Mouse (Mus musculus): ENCODE measurements around the gene Frmpd2. TPM values are rescaled to one million over a fixed set of nuclear protein-coding genes. Genes with fewer than 3 reads are reported as not detected.
"Not testable (repeated sequence)": the region's sequence is repeated elsewhere in the genome, so short reads cannot be mapped to it uniquely, and the experiment has no call there.

Frmpd2 gene
- total RNA-seq (2021), result under 1 TPM; 0.21 to 0.32 TPM

- no peak for DNase-seq
Observed at GRCm38 (mm10) chr14:33471331-33471730, at the start of gene Frmpd2. Gene Frmpd2 (plus strand): TSS chr14:33471696.

- no peak for DNase-seq
Observed at GRCm38 (mm10) chr14:33423003-33423402, 48.5 kb upstream of the Frmpd2 start.

- no peak for DNase-seq
Observed at GRCm38 (mm10) chr14:33424124-33424523, 47.4 kb upstream of the Frmpd2 start.

- DNase-seq, result not testable (repeated sequence)
Observed at GRCm38 (mm10) chr14:33432485-33432884, 39.0 kb upstream of the Frmpd2 start.

GRCm38 (mm10) chr14:33443780-33444179 lies 27.7 kb upstream of the Frmpd2 start:
- no peak for DNase-seq

- DNase-seq, result no peak
Observed at GRCm38 (mm10) chr14:33445962-33446361, 25.5 kb upstream of the Frmpd2 start.

- no peak for DNase-seq
Observed at GRCm38 (mm10) chr14:33446561-33447023, 24.9 kb upstream of the Frmpd2 start.

GRCm38 (mm10) chr14:33447027-33447569 lies 24.4 kb upstream of the Frmpd2 start, which contains the start of gene Mapk8:
Gene Mapk8 (minus strand): TSS chr14:33447158.
- DNase-seq, result peak; percentile 99

- no peak for DNase-seq
Observed at GRCm38 (mm10) chr14:33448276-33448675, 23.2 kb upstream of the Frmpd2 start.

- no peak for DNase-seq
Observed at GRCm38 (mm10) chr14:33449296-33449840, 22.1 kb upstream of the Frmpd2 start.

GRCm38 (mm10) chr14:33450331-33450730 lies 21.2 kb upstream of the Frmpd2 start:
- DNase-seq, result no peak

GRCm38 (mm10) chr14:33463658-33464057 lies 7.8 kb upstream of the Frmpd2 start:
- no peak for DNase-seq

GRCm38 (mm10) chr14:33467766-33468165 lies 3.7 kb upstream of the Frmpd2 start:
- no peak for DNase-seq

GRCm38 (mm10) chr14:33474461-33474860 lies 3.0 kb downstream of the Frmpd2 start:
- DNase-seq, result no peak

GRCm38 (mm10) chr14:33476094-33476760 lies 4.7 kb downstream of the Frmpd2 start:
- DNase-seq, result no peak

GRCm38 (mm10) chr14:33481991-33482390 lies 10.5 kb downstream of the Frmpd2 start:
- DNase-seq, result no peak

- no peak for DNase-seq
Observed at GRCm38 (mm10) chr14:33487805-33488550, 16.5 kb downstream of the Frmpd2 start.

GRCm38 (mm10) chr14:33495226-33495625 lies 23.7 kb downstream of the Frmpd2 start:
- DNase-seq, result no peak

- peak; percentile 24 for DNase-seq
Observed at GRCm38 (mm10) chr14:33497418-33497817, 25.9 kb downstream of the Frmpd2 start.

GRCm38 (mm10) chr14:33498849-33499248 lies 27.4 kb downstream of the Frmpd2 start:
- peak; percentile 23 for DNase-seq

- peak; percentile 52 for DNase-seq
Observed at GRCm38 (mm10) chr14:33500631-33501030, 29.1 kb downstream of the Frmpd2 start.

GRCm38 (mm10) chr14:33503311-33503710 lies 31.8 kb downstream of the Frmpd2 start:
- no peak for DNase-seq

- DNase-seq, result no peak
Observed at GRCm38 (mm10) chr14:33506696-33507095, 35.2 kb downstream of the Frmpd2 start.

All from heart, postnatal 4 days (tissue).